Mouse (Mus musculus): Measurements from ENCODE around the gene Cdc27. TPM values are rescaled to one million over a fixed set of nuclear protein-coding genes. Genes with fewer than 3 reads are reported as not detected.

Gene Cdc27
- 44.7 and 47.1 TPM in 2 replicates for polyA plus RNA-seq (2014; fragmentation: Nextera tagmentation; extraction: Ambion mirVana)

DNA sequence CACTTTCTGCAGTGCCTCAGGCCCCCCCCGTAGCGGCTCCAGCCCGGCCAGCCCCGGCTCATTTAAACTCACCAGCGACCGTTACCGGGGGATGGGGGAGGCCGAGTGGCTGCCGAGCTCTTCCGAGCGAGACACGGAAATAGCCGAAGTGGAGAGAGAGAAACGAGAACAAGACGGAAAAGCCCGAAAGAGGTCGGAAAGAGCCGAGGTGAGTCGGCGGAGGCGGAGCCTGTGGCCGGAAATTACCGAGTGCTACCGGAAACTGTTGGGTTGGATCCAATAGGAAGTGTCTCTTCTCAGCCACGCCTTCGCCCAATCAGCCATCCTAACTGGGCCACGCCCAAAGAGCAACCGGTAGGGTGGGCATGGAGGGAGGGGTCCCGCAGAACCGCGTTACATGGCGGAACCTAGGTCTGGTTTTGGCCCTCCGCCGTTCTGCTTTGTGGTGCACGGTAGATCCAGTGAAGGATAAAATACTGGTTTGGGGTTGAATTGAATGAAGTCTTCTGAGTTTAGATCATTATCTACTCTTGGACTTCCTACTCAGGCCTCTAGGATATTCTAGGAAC, at the start of gene Cdc27, which contains the start of gene Myl4:
Gene Cdc27, minus strand, starts transcription at position 215 of the 569 bp plus-strand sequence.
Gene Myl4, plus strand, starts transcription at position 258 of the 569 bp plus-strand sequence.
- ATAC-seq (ENCODE audit: low read depth) (peak; percentile 97), DNase-seq (ENCODE audit: low spot score) (peak; percentile 98)
- Histone ChIP-seq H3K9me3 (ENCODE audit: control insufficient read depth, low read length) (no peaks in the 10 kb centered on the region), H3K4me1 (ENCODE audit: control insufficient read depth, insufficient read depth, low read length) (peaks cover 13% of the 10 kb centered on the region), H3K4me3 (ENCODE audit: low read depth, low read length) (peak within 1 kb of the TSS; percentile 97), H3K27ac (replicated peaks; ENCODE audit: low read depth, low read length) (peak within 1 kb of the TSS; percentile 95), H3K9ac (ENCODE audit: low read depth, low read length) (peak within 1 kb of the TSS; percentile 100), H3K4me2 (ENCODE audit: low read depth, low read length) (peak within 1 kb of the TSS; percentile 70), H3K36me3 (ENCODE audit: control insufficient read depth, insufficient read depth, low read length) (no peaks in the 10 kb centered on the region), H3K27me3 (replicated peaks; ENCODE audit: control insufficient read depth, insufficient read depth, low read length) (no peaks in the 10 kb centered on the region)
- WGBS = under 1% methylated on average over 35 of the region's 35 CpGs

DNA sequence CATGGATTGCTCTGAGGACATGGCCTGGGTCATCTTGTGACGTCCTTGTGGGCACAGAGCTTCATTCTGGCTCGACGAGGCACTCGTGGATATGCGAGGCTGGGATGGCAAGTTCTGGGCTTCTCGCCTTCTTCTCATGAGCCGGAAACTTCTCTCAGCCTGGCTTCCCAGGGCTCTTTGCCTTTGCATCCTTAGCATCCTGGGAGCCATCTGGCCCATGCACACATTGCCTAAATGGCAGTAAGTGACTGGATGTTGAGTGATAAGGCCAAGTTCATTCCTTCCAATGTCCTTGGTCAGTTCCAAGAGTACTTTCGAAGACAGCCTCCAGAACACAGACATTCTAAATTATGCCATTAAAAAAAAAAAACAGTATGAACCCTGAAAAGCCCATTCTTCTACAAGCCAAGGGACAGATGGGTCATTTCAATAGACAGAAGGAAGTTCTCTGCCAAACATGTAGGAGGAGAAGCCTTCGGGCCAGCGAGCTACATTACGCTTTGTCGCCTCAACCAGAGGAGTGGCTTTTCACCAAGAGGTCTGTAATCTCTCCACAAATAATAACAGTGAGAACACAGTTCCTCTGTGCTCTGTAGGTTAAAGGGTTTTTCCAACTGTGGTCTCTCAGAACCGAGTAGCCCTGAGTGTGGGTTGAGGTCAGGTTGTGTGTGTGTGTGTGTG, 49.0 kb upstream of the Cdc27 start:
- Histone ChIP-seq H3K27me3 (replicated peaks; ENCODE audit: control insufficient read depth, insufficient read depth, low read length) (no peaks in the 10 kb centered on the region), H3K36me3 (ENCODE audit: control insufficient read depth, insufficient read depth, low read length) (no peaks in the 10 kb centered on the region), H3K9me3 (ENCODE audit: control insufficient read depth, low read length) (no peaks in the 10 kb centered on the region), H3K4me2 (ENCODE audit: low read depth, low read length) (no peak overlapping the region), H3K4me1 (ENCODE audit: control insufficient read depth, insufficient read depth, low read length) (no peaks in the 10 kb centered on the region), H3K9ac (ENCODE audit: low read depth, low read length) (no peak overlapping the region), H3K27ac (replicated peaks; ENCODE audit: low read depth, low read length) (no peak overlapping the region), H3K4me3 (ENCODE audit: low read depth, low read length) (no peak overlapping the region)
- WGBS = 82% methylated on average over 13 of the region's 13 CpGs
- no peak for ATAC-seq (ENCODE audit: low read depth)
- DNase-seq (ENCODE audit: low spot score) = no peak

- Histone ChIP-seq H3K9me3 (ENCODE audit: control insufficient read depth, low read length) (no peaks in the 10 kb centered on the region), H3K4me1 (ENCODE audit: control insufficient read depth, insufficient read depth, low read length) (no peaks in the 10 kb centered on the region), H3K36me3 (ENCODE audit: control insufficient read depth, insufficient read depth, low read length) (no peaks in the 10 kb centered on the region), H3K9ac (ENCODE audit: low read depth, low read length) (no peak overlapping the region), H3K4me3 (ENCODE audit: low read depth, low read length) (no peak overlapping the region), H3K4me2 (ENCODE audit: low read depth, low read length) (no peak overlapping the region), H3K27ac (replicated peaks; ENCODE audit: low read depth, low read length) (no peak overlapping the region), H3K27me3 (replicated peaks; ENCODE audit: control insufficient read depth, insufficient read depth, low read length) (no peaks in the 10 kb centered on the region)
- ATAC-seq (ENCODE audit: low read depth) (no peak), DNase-seq (ENCODE audit: low spot score) (no peak)
- WGBS = 70% methylated on average over 10 of the region's 10 CpGs
Observed at GRCm38 (mm10) chr11:104596365-104596764, 45.9 kb upstream of the Cdc27 start.

DNA sequence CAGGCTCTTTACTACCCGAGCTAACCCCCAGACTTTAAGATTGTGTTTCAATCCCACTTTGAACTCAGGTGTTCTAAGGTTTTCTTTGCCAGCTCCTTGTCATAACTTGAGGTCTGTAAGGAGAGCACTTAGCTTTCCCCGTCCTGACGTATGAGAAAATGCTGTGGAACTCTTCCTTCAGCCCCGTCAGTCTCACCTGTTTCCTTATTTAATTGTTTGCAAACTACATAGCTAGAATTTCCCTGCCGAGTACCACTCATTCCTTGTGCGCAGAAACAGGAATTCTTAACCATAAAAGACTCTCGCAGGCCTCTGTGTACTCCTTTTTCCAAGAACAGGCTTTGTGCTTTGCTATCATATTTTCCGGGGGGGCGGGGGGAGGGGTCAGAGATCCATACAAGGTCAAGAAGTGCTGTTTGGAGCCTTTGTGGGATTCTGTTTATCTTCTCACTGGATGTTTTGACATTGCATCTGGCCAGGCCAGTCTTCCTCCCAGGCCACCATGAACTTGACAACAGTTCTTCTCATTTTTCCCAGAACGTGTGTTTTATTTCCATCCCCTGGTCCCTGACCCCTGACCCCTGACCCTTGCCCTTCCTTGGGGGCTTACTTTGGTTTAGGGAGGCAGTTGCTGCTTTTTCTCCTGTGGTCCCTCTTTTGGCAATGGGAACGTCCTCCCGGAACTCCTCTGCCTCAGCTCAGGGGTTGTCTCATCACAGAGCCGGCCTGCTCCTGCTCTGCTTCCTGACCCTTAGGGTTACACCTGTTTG, 41.8 kb upstream of the Cdc27 start:
- Histone ChIP-seq H3K36me3 (ENCODE audit: control insufficient read depth, insufficient read depth, low read length) (no peaks in the 10 kb centered on the region), H3K4me3 (ENCODE audit: low read depth, low read length) (no peak overlapping the region), H3K27me3 (replicated peaks; ENCODE audit: control insufficient read depth, insufficient read depth, low read length) (no peaks in the 10 kb centered on the region), H3K4me1 (ENCODE audit: control insufficient read depth, insufficient read depth, low read length) (no peaks in the 10 kb centered on the region), H3K9me3 (ENCODE audit: control insufficient read depth, low read length) (no peaks in the 10 kb centered on the region; the same call in 1 of the 2 replicates), H3K27ac (replicated peaks; ENCODE audit: low read depth, low read length) (no peak overlapping the region), H3K4me2 (ENCODE audit: low read depth, low read length) (no peak overlapping the region), H3K9ac (ENCODE audit: low read depth, low read length) (no peak overlapping the region)
- 44% methylated on average over 13 of the region's 13 CpGs for WGBS
- no peak for ATAC-seq (ENCODE audit: low read depth)
- DNase-seq (ENCODE audit: low spot score) = no peak

- H3K4me2 ChIP-seq (ENCODE audit: low read depth, low read length) = no peak overlapping the region
- no peaks in the 10 kb centered on the region; the same call in 1 of the 2 replicates for H3K9me3 ChIP-seq (ENCODE audit: control insufficient read depth, low read length)
- no peaks in the 10 kb centered on the region for H3K4me1 ChIP-seq (ENCODE audit: control insufficient read depth, insufficient read depth, low read length)
- no peaks in the 10 kb centered on the region for H3K27me3 ChIP-seq (replicated peaks; ENCODE audit: control insufficient read depth, insufficient read depth, low read length)
- ATAC-seq (ENCODE audit: low read depth) (peak; percentile 37), DNase-seq (ENCODE audit: low spot score) (peak; percentile 89)
- WGBS = 2% methylated on average over 8 of the region's 8 CpGs
- no peak overlapping the region for H3K27ac ChIP-seq (replicated peaks; ENCODE audit: low read depth, low read length)
- H3K4me3 ChIP-seq (ENCODE audit: low read depth, low read length) = no peak overlapping the region
- H3K36me3 ChIP-seq (ENCODE audit: control insufficient read depth, insufficient read depth, low read length) = no peaks in the 10 kb centered on the region
- H3K9ac ChIP-seq (ENCODE audit: low read depth, low read length) = no peak overlapping the region
Observed at GRCm38 (mm10) chr11:104590148-104590547, 39.7 kb upstream of the Cdc27 start.

GRCm38 (mm10) chr11:104589570-104589969, 39.1 kb upstream of the Cdc27 start:
- no peak for DNase-seq (ENCODE audit: low spot score)
- ATAC-seq (ENCODE audit: low read depth) = no peak
- no peak overlapping the region for H3K27ac ChIP-seq (replicated peaks; ENCODE audit: low read depth, low read length)
- no peak overlapping the region for H3K4me2 ChIP-seq (ENCODE audit: low read depth, low read length)
- H3K9me3 ChIP-seq (ENCODE audit: control insufficient read depth, low read length) = no peaks in the 10 kb centered on the region; the same call in 1 of the 2 replicates
- H3K4me1 ChIP-seq (ENCODE audit: control insufficient read depth, insufficient read depth, low read length) = no peaks in the 10 kb centered on the region
- H3K9ac ChIP-seq (ENCODE audit: low read depth, low read length) = no peak overlapping the region
- WGBS = 69% methylated on average over 1 of the region's 1 CpGs
- no peak overlapping the region for H3K4me3 ChIP-seq (ENCODE audit: low read depth, low read length)
- no peaks in the 10 kb centered on the region for H3K36me3 ChIP-seq (ENCODE audit: control insufficient read depth, insufficient read depth, low read length)
- no peaks in the 10 kb centered on the region for H3K27me3 ChIP-seq (replicated peaks; ENCODE audit: control insufficient read depth, insufficient read depth, low read length)

DNA sequence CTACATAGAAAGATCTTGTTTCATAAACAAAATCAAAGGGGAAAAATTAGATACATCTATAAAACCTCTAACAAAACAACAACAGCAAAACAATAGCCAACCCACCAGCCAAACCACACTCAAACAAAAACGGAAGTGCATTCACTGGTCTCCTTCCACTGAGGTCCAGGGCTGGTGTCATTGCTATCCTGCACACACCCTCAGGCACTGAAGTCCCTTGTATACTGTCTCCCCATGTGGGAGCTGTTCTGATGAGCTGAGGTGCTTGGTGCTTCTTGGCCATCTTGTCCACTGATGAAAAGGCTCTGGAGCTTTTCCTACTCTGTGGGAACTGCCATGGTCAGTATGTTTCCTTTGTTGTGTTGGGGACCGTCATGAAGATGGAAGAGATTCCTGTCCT, 38.1 kb upstream of the Cdc27 start:
- Histone ChIP-seq H3K9me3 (ENCODE audit: control insufficient read depth, low read length) (no peaks in the 10 kb centered on the region; the same call in 1 of the 2 replicates), H3K4me1 (ENCODE audit: control insufficient read depth, insufficient read depth, low read length) (no peaks in the 10 kb centered on the region), H3K4me2 (ENCODE audit: low read depth, low read length) (no peak overlapping the region), H3K4me3 (ENCODE audit: low read depth, low read length) (no peak overlapping the region), H3K36me3 (ENCODE audit: control insufficient read depth, insufficient read depth, low read length) (no peaks in the 10 kb centered on the region), H3K9ac (ENCODE audit: low read depth, low read length) (no peak overlapping the region), H3K27ac (replicated peaks; ENCODE audit: low read depth, low read length) (no peak overlapping the region), H3K27me3 (replicated peaks; ENCODE audit: control insufficient read depth, insufficient read depth, low read length) (no peaks in the 10 kb centered on the region)
- 94% methylated on average over 2 of the region's 2 CpGs for WGBS
- DNase-seq (ENCODE audit: low spot score) (no peak), ATAC-seq (ENCODE audit: low read depth) (no peak)

DNA sequence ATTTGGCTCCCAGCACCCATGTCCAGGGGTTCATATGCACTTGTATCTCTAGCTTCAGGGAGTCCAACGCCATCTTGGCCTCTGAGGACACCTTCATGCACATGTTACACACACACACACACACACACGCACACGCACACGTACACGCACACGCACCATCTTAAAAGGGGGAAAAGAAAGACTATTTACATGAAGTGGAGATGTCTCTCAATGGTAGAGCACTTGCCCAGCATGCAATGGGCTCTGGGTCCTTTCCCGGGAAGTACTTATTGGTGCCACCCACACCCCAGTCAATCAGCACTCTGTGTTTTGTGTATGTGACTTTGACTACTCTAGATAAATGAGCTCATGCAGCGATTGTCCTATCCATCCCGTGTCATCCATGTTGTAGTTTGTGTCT, 37.5 kb upstream of the Cdc27 start:
- H3K9ac ChIP-seq (ENCODE audit: low read depth, low read length) = no peak overlapping the region
- WGBS = 95% methylated on average over 9 of the region's 9 CpGs
- no peaks in the 10 kb centered on the region for H3K36me3 ChIP-seq (ENCODE audit: control insufficient read depth, insufficient read depth, low read length)
- no peak for ATAC-seq (ENCODE audit: low read depth)
- H3K4me1 ChIP-seq (ENCODE audit: control insufficient read depth, insufficient read depth, low read length) = no peaks in the 10 kb centered on the region
- no peak overlapping the region for H3K4me2 ChIP-seq (ENCODE audit: low read depth, low read length)
- DNase-seq (ENCODE audit: low spot score) = no peak
- no peak overlapping the region for H3K4me3 ChIP-seq (ENCODE audit: low read depth, low read length)
- no peaks in the 10 kb centered on the region; the same call in 1 of the 2 replicates for H3K9me3 ChIP-seq (ENCODE audit: control insufficient read depth, low read length)
- H3K27ac ChIP-seq (replicated peaks; ENCODE audit: low read depth, low read length) = no peak overlapping the region
- no peaks in the 10 kb centered on the region for H3K27me3 ChIP-seq (replicated peaks; ENCODE audit: control insufficient read depth, insufficient read depth, low read length)
